11 mouse cellular contexts compared by ENCODE assay signal in the genomic region with DNA sequence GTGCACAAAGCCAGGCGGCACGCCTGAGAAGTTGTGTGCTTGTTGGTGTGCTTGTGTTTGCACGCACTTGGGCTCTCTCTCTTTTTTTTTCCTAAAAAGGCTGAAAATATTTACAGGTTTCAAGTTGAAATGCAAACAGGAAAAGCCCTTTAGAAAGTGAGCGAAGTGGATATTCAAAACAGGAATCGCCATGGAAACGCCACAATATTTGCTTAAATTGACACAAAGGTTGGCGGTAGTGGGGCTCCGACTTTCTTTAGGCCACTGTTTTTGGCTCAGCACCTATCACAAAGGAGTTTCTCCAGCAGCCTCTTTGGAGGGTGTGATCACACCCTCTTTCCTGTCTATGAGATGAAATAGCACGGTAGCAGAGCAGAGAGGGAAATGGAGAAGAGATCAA. TPM values are rescaled to one million over a fixed set of nuclear protein-coding genes. Genes with fewer than 3 reads are reported as not detected.
DNase-seq lines count a peak whose midpoint lies in the region; ATAC-seq lines count a peak whose summit lies in the region.
"Had no signal": no experiment of that assay in that cellular context is flagged by ENCODE, and none has a peak within 500 bp of the region (broad histone marks: within the 10 kb centered on the region; RNA-seq: fewer than 3 reads in every experiment).

No protein-coding gene starts in this region.

- 62% methylated on average over 9 of the region's 9 CpGs for WGBS in forebrain, embryonic 10.5 days
- 29% methylated on average over 9 of the region's 9 CpGs for WGBS in forebrain, embryonic 12.5 days

- DNase-seq in forebrain, embryonic 10.5 days (ENCODE audit: extremely low spot score, low spot score), result no peak
- DNase-seq in kidney, postnatal 14 days, result peak; percentile 26
- no peak for DNase-seq in kidney, adult 18-20 months
- peak; percentile 56 for DNase-seq in forelimb bud, embryonic 11.5 days (ENCODE audit: low read depth, low spot score)
- DNase-seq in lung, postnatal 36 days, result peak; percentile 76
- no peak for DNase-seq in adrenal gland, adult 18-20 months (ENCODE audit: low spot score in 2 of 2)
- no peak for DNase-seq in ovary, postnatal 36 days (ENCODE audit: low spot score)
- DNase-seq: cerebellum, postnatal 36 days; right cerebral cortex, adult 18-20 months had no signal

- peaks cover 67% of the 10 kb centered on the region for H3K27me3 ChIP-seq in forebrain, embryonic 10.5 days (ENCODE audit: poor library complexity, severe bottlenecking)
- peaks cover 53% of the 10 kb centered on the region for H3K27me3 ChIP-seq in forebrain, embryonic 12.5 days

- no peak overlapping the region for H3K9ac ChIP-seq in forebrain, embryonic 12.5 days

- H3K4me1 ChIP-seq in forebrain, embryonic 10.5 days, result peaks cover 51% of the 10 kb centered on the region
- peaks cover 29% of the 10 kb centered on the region for H3K4me1 ChIP-seq in forebrain, embryonic 12.5 days

- peaks cover 9% of the 10 kb centered on the region for H3K36me3 ChIP-seq in forebrain, embryonic 10.5 days (replicated peaks)
- no peaks in the 10 kb centered on the region for H3K36me3 ChIP-seq in forebrain, embryonic 12.5 days (replicated peaks)

- no peaks in the 10 kb centered on the region for H3K9me3 ChIP-seq in forebrain, embryonic 10.5 days
- no peaks in the 10 kb centered on the region for H3K9me3 ChIP-seq in forebrain, embryonic 12.5 days

- ATAC-seq in forebrain, embryonic 12.5 days (ENCODE audit: low FRiP score), result no peak
- ATAC-seq: hindbrain, postnatal 0 days had no signal

- no peak overlapping the region for H3K4me3 ChIP-seq in forebrain, embryonic 10.5 days
- no peak overlapping the region for H3K4me3 ChIP-seq in forebrain, embryonic 12.5 days (replicated peaks)

- no peak overlapping the region for H3K4me2 ChIP-seq in forebrain, embryonic 12.5 days

- peak overlapping the region; percentile 70 for H3K27ac ChIP-seq in forebrain, embryonic 10.5 days
- H3K27ac ChIP-seq in forebrain, embryonic 12.5 days, result no peak overlapping the region
- H3K27ac ChIP-seq: hindbrain, postnatal 0 days had no signal

RNA-seq across cellular contexts. Expression of a gene that starts 32.8 kb away (rescaled TPM):
- polyA plus RNA-seq in forebrain, embryonic 10.5 days (2016; fragmentation: Nextera tagmentation; extraction: Ambion mirVana), result 4.4 and 4.7 TPM in 2 replicates
- 2.8 and 3.1 TPM in 2 replicates for polyA plus RNA-seq in forebrain, embryonic 12.5 days (2016; fragmentation: Nextera tagmentation; extraction: Ambion mirVana)
- total RNA-seq in adrenal gland, adult 18-20 months (2021), result 1 to 10 TPM; 4.8 to 6.5 TPM

Comparison
In these comparisons a context has a peak if more than half of its experiments do, and no peak if none do; other contexts are left out.
1. DNase-seq: peak in kidney, postnatal 14 days (single experiment), forelimb bud, embryonic 11.5 days (single experiment) and lung, postnatal 36 days (single experiment); none in forebrain, embryonic 10.5 days (single experiment), kidney, adult 18-20 months (single experiment), adrenal gland, adult 18-20 months (0 of 2) and ovary, postnatal 36 days (single experiment).